Mouse (Mus musculus) liver, embryonic 14.5 days (tissue): ENCODE measurements around the gene Gm48551. TPM values are rescaled to one million over a fixed set of nuclear protein-coding genes. Genes with fewer than 3 reads are reported as not detected.

ENCODE experiments used
- ATAC-seq: fragments of 200-750 bp; cut with Nextera tagmentation; 2 replicates; pipeline ENCODE4 v1.8.0; 2017; ENCODE audit warnings: moderate number of reproducible peaks, mild to moderate bottlenecking, moderate library complexity; ENCODE audit not compliant: insufficient read depth
- DNase-seq, 3 experiments: peaks; one replicate each; pipeline ENCODE4 v3.0.0-alpha.2; 2012 to 2013; ENCODE audit warnings: low read depth in 3 of 3, low spot score in 3 of 3
- H3K27ac ChIP-seq: fragments of 300-500 bp; sonication (generic); 2 replicates; pipeline ENCODE4 v1.5.1; 2014; ENCODE audit warnings: moderate library complexity, mild to moderate bottlenecking, control low read depth, inconsistent platforms
- H3K27me3 ChIP-seq: fragments of 300-500 bp; sonication (generic); 2 replicates; pipeline ENCODE4 v1.6.1; 2014; ENCODE audit warnings: mild to moderate bottlenecking, low read length, moderate library complexity; ENCODE audit not compliant: control insufficient read depth, insufficient read depth
- H3K36me3 ChIP-seq: fragments of 300-500 bp; sonication (generic); replicated peaks from 2 replicates; pipeline ENCODE4 v1.6.1; 2014; ENCODE audit warnings: low read depth; ENCODE audit not compliant: control insufficient read depth, insufficient read depth
- H3K4me1 ChIP-seq, 2 experiments: fragments of 200-500 bp in 1 of 2; fragments of 300-500 bp in 1 of 2; sonication (generic) in 1 of 2; replicated peaks; 2 replicates each; pipeline ENCODE4 v1.6.1; 2012 to 2014; ENCODE audit warnings: antibody characterized with exemption in 1 of 2, inconsistent platforms in 1 of 2, low read length in 1 of 2; ENCODE audit not compliant: control insufficient read depth in 2 of 2, insufficient read depth in 2 of 2
- H3K4me2 ChIP-seq: fragments of 300-500 bp; sonication (generic); 2 replicates; pipeline ENCODE4 v1.6.1; 2014; ENCODE audit warnings: low read depth, mild to moderate bottlenecking, control low read depth, moderate library complexity
- H3K4me3 ChIP-seq, 2 experiments: fragments of 200-500 bp in 1 of 2; fragments of 300-500 bp in 1 of 2; sonication (generic) in 1 of 2; 2 replicates each; pipeline ENCODE4 v1.5.1; 2012 to 2014; ENCODE audit warnings: low read depth in 2 of 2, low read length in 2 of 2, mild to moderate bottlenecking in 2 of 2, control low read depth in 1 of 2, inconsistent platforms in 1 of 2, moderate library complexity in 1 of 2; ENCODE audit not compliant: insufficient read depth in 1 of 2
- H3K9ac ChIP-seq: fragments of 300-500 bp; sonication (generic); replicated peaks from 2 replicates; pipeline ENCODE4 v1.6.1; 2014; ENCODE audit warnings: mild to moderate bottlenecking, control low read depth, moderate library complexity
- H3K9me3 ChIP-seq: fragments of 300-500 bp; sonication (generic); 2 replicates; pipeline ENCODE4 v1.6.1; 2016; ENCODE audit warnings: low read length, mixed read lengths; ENCODE audit not compliant: control insufficient read depth
- CTCF ChIP-seq: IDR thresholded peaks from 2 replicates; pipeline ENCODE4 v1.5.1; 2016; ENCODE audit warnings: antibody characterized with exemption, low read depth, control low read depth
- EP300 ChIP-seq: IDR thresholded peaks from 2 replicates; pipeline ENCODE4 v1.6.1; 2016; ENCODE audit warnings: antibody characterized with exemption, low read depth
- WGBS: fragments of 180-500 bp; shearing (Covaris S2); extraction: QIAGEN DNeasy Blood & Tissue Kit; methylation state at CpG from one replicate; pipeline ENCODE4 v1.1.7; 2014; ENCODE audit not compliant: insufficient replicate concordance; 5-methylcytosine and 5-hydroxymethylcytosine counted together
- polyA plus RNA-seq, 2 experiments: library from polyadenylated mRNA; depleted of rRNA in 1 of 2; stranded (reverse) in 1 of 2; unstranded in 1 of 2; fragments of >200 nt; fragmentation: Nextera tagmentation in 1 of 2; extraction: Ambion mirVana in 1 of 2; gene quantifications; 2 replicates each; pipeline versions ENCODE4 v1.2.1 to v1.2.3; 2012 to 2014

The Gm48551 gene
- polyA plus RNA-seq, 2 experiments = 0.47 to 1.0 TPM

DNA sequence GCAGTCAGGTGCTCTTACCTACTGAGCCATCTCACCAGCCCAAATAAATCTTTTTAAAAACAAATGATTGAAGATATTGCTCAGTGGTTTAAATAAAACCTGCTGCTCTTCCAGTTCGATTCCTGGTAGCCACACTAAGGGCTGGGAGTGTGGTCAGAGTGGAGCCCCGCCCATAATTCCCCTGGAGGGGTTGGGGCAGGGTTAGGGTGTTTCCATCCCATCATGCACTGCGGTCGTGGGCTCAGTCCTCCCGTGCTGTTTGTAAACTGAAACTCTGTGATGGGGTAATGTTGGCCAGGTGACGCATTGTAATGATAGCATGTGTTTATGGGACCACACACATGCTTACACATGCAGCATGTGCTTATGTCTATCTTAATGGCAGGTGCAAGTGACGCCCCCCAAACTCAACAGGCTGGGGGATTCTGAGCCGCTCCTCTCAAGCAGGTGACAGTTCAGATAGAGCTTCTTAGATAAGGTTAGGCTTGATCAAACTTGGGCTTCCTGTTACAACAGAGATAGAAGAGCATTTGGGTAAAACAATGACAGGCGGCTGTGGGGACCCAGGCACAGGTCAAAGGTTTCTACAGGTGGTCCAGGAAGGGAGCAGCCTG is 32.5 kb upstream of the Gm48551 start:
- H3K4me3 ChIP-seq = peak overlapping the region; percentile 43 to 59
- DNase-seq (peak; percentile 77 to 79 (median 79)), ATAC-seq (peak; percentile 27; the same call in 1 of the 2 replicates)
- peak overlapping the region; percentile 62 for H3K9ac ChIP-seq
- TF ChIP-seq EP300 (peak; percentile 26; the same call in 1 of the 2 replicates), CTCF (no peak)
- 2% methylated on average over 9 of the region's 9 CpGs for WGBS
- H3K36me3 ChIP-seq = peaks cover 4% of the 10 kb centered on the region
- H3K9me3 ChIP-seq = no peaks in the 10 kb centered on the region
- H3K27me3 ChIP-seq = no peaks in the 10 kb centered on the region
- H3K27ac ChIP-seq = peak overlapping the region; percentile 76
- peaks cover 44 to 47% of the 10 kb centered on the region in 2 experiments for H3K4me1 ChIP-seq
- H3K4me2 ChIP-seq = peak overlapping the region; percentile 74

DNA sequence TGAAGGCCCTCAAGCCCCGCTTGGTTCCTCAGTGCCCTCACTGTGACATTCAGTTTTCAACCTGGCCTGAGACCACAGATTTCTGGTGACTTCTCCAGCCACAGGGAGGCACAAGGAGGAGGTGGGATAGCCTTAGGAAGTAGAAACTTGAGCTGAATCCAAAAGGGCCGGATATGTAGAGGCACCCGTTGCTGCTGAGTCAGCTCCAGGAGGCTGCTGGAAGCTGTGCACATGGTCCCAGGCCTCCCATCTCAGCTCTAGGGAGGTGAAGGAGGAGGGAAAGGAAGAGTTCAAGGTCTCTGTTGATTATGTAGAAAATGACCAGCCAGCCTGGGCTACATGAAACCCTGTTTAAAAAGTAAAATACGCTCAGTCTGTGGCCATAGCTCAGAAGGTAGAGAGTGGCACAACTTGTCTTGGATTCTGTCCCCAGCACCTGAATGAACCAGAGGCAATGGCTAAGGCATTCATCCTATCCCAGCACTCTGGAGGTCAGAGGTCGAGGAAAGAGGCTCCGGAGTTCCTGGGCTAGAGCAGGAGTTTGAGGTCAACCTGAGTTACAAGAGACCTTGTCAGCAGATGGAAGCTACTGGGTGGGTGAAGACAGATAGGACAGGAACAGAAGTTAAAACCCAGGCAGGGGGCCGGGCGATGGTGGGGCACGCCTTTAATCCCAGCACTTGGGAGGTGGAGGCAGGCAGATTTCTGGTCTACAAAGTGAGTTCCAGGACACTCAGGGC is 29.4 kb upstream of the Gm48551 start:
- Histone ChIP-seq H3K9ac (no peak overlapping the region), H3K36me3 (no peaks in the 10 kb centered on the region), H3K9me3 (no peaks in the 10 kb centered on the region), H3K4me1 (peaks cover 40 to 44% of the 10 kb centered on the region in 2 experiments), H3K27ac (no peak overlapping the region), H3K27me3 (no peaks in the 10 kb centered on the region), H3K4me3 (no peak overlapping the region), H3K4me2 (no peak overlapping the region)
- DNase-seq (no peak), ATAC-seq (no peak)
- 65% methylated on average over 9 of the region's 9 CpGs for WGBS
- TF ChIP-seq EP300 = no peak
- no peak for TF ChIP-seq CTCF

DNA sequence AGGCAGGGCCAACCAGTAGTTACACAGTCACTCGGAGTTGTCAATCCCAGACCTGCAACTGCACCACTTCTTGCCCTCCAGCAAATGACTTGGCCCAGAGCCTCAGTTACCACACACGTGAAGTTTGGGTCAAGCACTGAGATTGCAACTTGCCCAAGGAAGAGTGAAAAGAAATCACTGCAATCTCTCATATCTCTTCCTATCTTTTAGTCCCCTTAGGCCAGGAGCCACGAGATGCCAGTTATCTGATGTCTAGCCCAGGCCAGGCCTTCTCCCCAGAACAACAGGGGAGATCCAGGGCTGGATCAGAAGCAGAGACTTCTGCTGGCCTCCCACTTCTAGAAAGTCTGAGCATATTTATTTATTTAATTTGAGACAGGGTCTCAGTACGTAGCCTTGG is 28.7 kb upstream of the Gm48551 start:
- WGBS = 54% methylated on average over 4 of the region's 4 CpGs
- H3K4me2 ChIP-seq = no peak overlapping the region
- H3K9ac ChIP-seq = no peak overlapping the region
- no peaks in the 10 kb centered on the region for H3K9me3 ChIP-seq
- no peaks in the 10 kb centered on the region for H3K27me3 ChIP-seq
- H3K27ac ChIP-seq = no peak overlapping the region
- peaks cover 41 to 50% of the 10 kb centered on the region in 2 experiments for H3K4me1 ChIP-seq
- H3K4me3 ChIP-seq = no peak overlapping the region
- no peaks in the 10 kb centered on the region; the same call in 1 of the 2 replicates for H3K36me3 ChIP-seq
- DNase-seq (no peak), ATAC-seq (no peak)
- no peak for TF ChIP-seq EP300
- no peak for TF ChIP-seq CTCF

DNA sequence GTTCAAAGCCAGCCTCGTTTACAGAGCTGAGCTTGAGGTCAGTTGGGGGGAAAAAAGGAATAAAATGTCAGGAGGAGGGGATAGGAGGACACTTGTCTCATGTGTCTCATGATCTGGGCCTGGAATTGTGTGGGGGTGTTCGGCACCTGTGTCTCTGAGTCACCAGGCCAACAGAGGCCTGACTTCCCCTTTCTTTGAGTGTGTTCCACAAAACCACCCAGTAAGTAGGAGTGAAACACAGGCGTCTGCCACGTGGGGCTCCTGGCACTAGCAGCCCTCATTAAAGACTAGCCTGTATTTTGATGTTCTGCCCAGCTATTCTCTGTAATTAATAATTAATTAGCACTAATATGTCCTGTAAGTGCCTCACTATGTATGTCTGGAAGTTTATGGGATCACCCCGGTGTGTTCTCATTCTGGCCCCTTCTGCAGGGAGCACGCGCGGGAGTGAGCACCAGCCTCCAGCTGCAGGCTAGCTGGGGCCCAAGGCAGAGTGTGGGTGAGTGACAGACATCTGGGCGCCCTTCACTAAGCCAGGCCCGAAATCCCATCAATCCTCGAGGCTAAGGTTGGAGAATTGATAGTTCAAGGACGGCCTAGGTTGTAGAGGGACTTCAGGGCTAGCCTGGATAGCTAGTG is 27.8 kb upstream of the Gm48551 start:
- H3K27ac ChIP-seq = peak overlapping the region; percentile 63
- WGBS = 24% methylated on average over 12 of the region's 12 CpGs

More for the DNA sequence above, 27.8 kb upstream of the Gm48551 start:
- TF ChIP-seq EP300 = no peak
- TF ChIP-seq CTCF = no peak
- Histone ChIP-seq H3K9ac (peak overlapping the region; percentile 77), H3K9me3 (no peaks in the 10 kb centered on the region), H3K27me3 (no peaks in the 10 kb centered on the region), H3K4me2 (peak overlapping the region; percentile 82), H3K4me3 (peak overlapping the region; percentile 54 to 64), H3K4me1 (peaks cover 43 to 51% of the 10 kb centered on the region in 2 experiments), H3K36me3 (peaks cover 7% of the 10 kb centered on the region)
- no peak for DNase-seq
- no peak for ATAC-seq
